Mouse (Mus musculus) stomach, embryonic 16.5 days (tissue): ENCODE results near the gene Fam126b. TPM values are rescaled to one million over a fixed set of nuclear protein-coding genes. Genes with fewer than 3 reads are reported as not detected.

ENCODE experiments used
- ATAC-seq: fragments of 200-750 bp; cut with Nextera tagmentation; 2 replicates; pipeline ENCODE4 v1.8.0; 2017; ENCODE audit warnings: moderate number of reproducible peaks, moderate TSS enrichment; ENCODE audit not compliant: insufficient read depth, low FRiP score
- H3K27ac ChIP-seq: fragments of 300-500 bp; sonication (generic); 2 replicates; pipeline ENCODE4 v1.5.1; 2014; ENCODE audit warnings: low read length
- H3K27me3 ChIP-seq: fragments of 300-500 bp; sonication (generic); 2 replicates; pipeline ENCODE4 v1.6.1; 2014; ENCODE audit warnings: low read length, control low read depth, mixed read lengths; ENCODE audit not compliant: control insufficient read depth, insufficient read depth
- H3K36me3 ChIP-seq: fragments of 300-500 bp; sonication (generic); 2 replicates; pipeline ENCODE4 v1.6.1; 2014; ENCODE audit warnings: low read length; ENCODE audit not compliant: control insufficient read depth, insufficient read depth
- H3K4me1 ChIP-seq: fragments of 300-500 bp; sonication (generic); 2 replicates; pipeline ENCODE4 v1.6.1; 2014; ENCODE audit warnings: low read length, control low read depth, mixed read lengths; ENCODE audit not compliant: control insufficient read depth, insufficient read depth
- H3K4me2 ChIP-seq: fragments of 300-500 bp; sonication (generic); 2 replicates; pipeline ENCODE4 v1.6.1; 2014; ENCODE audit warnings: low read depth, low read length, mixed read lengths
- H3K4me3 ChIP-seq: fragments of 300-500 bp; sonication (generic); replicated peaks from 2 replicates; pipeline ENCODE4 v1.5.1; 2014; ENCODE audit warnings: mild to moderate bottlenecking, low read length
- H3K9ac ChIP-seq: fragments of 300-500 bp; sonication (generic); 2 replicates; pipeline ENCODE4 v1.6.1; 2014; ENCODE audit warnings: low read length
- H3K9me3 ChIP-seq: fragments of 300-500 bp; sonication (generic); replicated peaks from 2 replicates; pipeline ENCODE4 v1.6.1; 2016; ENCODE audit warnings: low read length, control low read depth; ENCODE audit not compliant: control insufficient read depth
- WGBS: fragments of 180-500 bp; shearing (Covaris S2); extraction: QIAGEN DNeasy Blood & Tissue Kit; methylation state at CpG from one replicate; pipeline ENCODE4 v1.1.7; 2014; 5-methylcytosine and 5-hydroxymethylcytosine counted together
- polyA plus RNA-seq: library from polyadenylated mRNA; unstranded; fragments of >200 nt; fragmentation: Nextera tagmentation; extraction: Ambion mirVana; gene quantifications from 2 replicates; pipeline ENCODE4 v1.2.1, GENCODE M21; 2015

Gene Fam126b
- polyA plus RNA-seq, 1 experiment from 2014 or later: 9.5 TPM

- no peak overlapping the region for H3K9ac ChIP-seq
- H3K4me1 ChIP-seq: no peaks in the 10 kb centered on the region
- no peak overlapping the region for H3K27ac ChIP-seq
- H3K36me3 ChIP-seq: peaks cover 8% of the 10 kb centered on the region
- H3K4me2 ChIP-seq: no peak overlapping the region
- H3K4me3 ChIP-seq: no peak overlapping the region
- H3K27me3 ChIP-seq: no peaks in the 10 kb centered on the region
- no peaks in the 10 kb centered on the region for H3K9me3 ChIP-seq
- ATAC-seq: no peak
- WGBS: 91% methylated on average over 4 of the region's 4 CpGs
Measured at GRCm38 (mm10) chr1:58482647-58483046, 103.5 kb downstream of the Fam126b start.

GRCm38 (mm10) chr1:58475662-58476061 lies 110.5 kb downstream of the Fam126b start:
- H3K4me1 ChIP-seq: no peaks in the 10 kb centered on the region
- H3K4me3 ChIP-seq: no peak overlapping the region
- ATAC-seq: no peak
- no peak overlapping the region for H3K27ac ChIP-seq
- H3K36me3 ChIP-seq: peaks cover 18% of the 10 kb centered on the region
- no peak overlapping the region for H3K4me2 ChIP-seq
- no peaks in the 10 kb centered on the region for H3K9me3 ChIP-seq
- H3K9ac ChIP-seq: no peak overlapping the region
- no peaks in the 10 kb centered on the region for H3K27me3 ChIP-seq
- WGBS: 94% methylated on average over 8 of the region's 8 CpGs

Other genes with a start within 250 kb of the Fam126b start
- gene Bzw1, start 193.4 kb downstream of the Fam126b start, polyA plus RNA-seq: 286 and 308 TPM in 2 replicates
- 190 and 204 TPM in 2 replicates for gene Clk1, start 162.3 kb downstream of the Fam126b start, polyA plus RNA-seq
- gene Nif3l1, start 141.2 kb downstream of the Fam126b start, polyA plus RNA-seq: 36.2 and 43.9 TPM in 2 replicates
- 46.2 and 52.5 TPM in 2 replicates for gene Ppil3, start 140.8 kb downstream of the Fam126b start, polyA plus RNA-seq
- gene Orc2, start 81.2 kb downstream of the Fam126b start, polyA plus RNA-seq: 21.5 and 23.2 TPM in 2 replicates
- 158 and 187 TPM in 2 replicates for gene Ndufb3, start 61 bp upstream of the Fam126b start, polyA plus RNA-seq
- 0.30 and 0.43 TPM in 2 replicates for gene Als2cr12, start 109.7 kb upstream of the Fam126b start, polyA plus RNA-seq
- 34.2 and 37.4 TPM in 2 replicates for gene Cflar, start 125.2 kb upstream of the Fam126b start, polyA plus RNA-seq
- gene Casp8, start 209.1 kb upstream of the Fam126b start, polyA plus RNA-seq: 43.9 and 44.2 TPM in 2 replicates